Mouse (Mus musculus) heart, embryonic 15.5 days (tissue): ENCODE measurements around the gene Depdc5. TPM values are rescaled to one million over a fixed set of nuclear protein-coding genes. Genes with fewer than 3 reads are reported as not detected.
"Not testable (repeated sequence)": the region's sequence is repeated elsewhere in the genome, so short reads cannot be mapped to it uniquely, and the experiment has no call there.

ENCODE experiments used
- ATAC-seq: fragments of 200-750 bp; cut with Nextera tagmentation; replicated peaks from 2 replicates; pipeline ENCODE4 v1.8.0; 2017; ENCODE audit warnings: low read depth, moderate TSS enrichment; ENCODE audit not compliant: insufficient number of reproducible peaks, insufficient read depth, low FRiP score
- H3K27ac ChIP-seq: fragments of 300-500 bp; sonication (generic); 2 replicates; pipeline ENCODE4 v1.5.1; 2015; ENCODE audit warnings: mild to moderate bottlenecking, inconsistent platforms
- H3K27me3 ChIP-seq: fragments of 300-500 bp; sonication (generic); 2 replicates; pipeline ENCODE4 v1.6.1; 2015; ENCODE audit warnings: inconsistent platforms
- H3K36me3 ChIP-seq: fragments of 300-500 bp; sonication (generic); 2 replicates; pipeline ENCODE4 v1.6.1; 2015; ENCODE audit warnings: mild to moderate bottlenecking, inconsistent platforms
- H3K4me1 ChIP-seq: fragments of 300-500 bp; sonication (generic); replicated peaks from 2 replicates; pipeline ENCODE4 v1.6.1; 2015; ENCODE audit warnings: inconsistent platforms
- H3K4me2 ChIP-seq: fragments of 300-500 bp; sonication (generic); 2 replicates; pipeline ENCODE4 v1.6.1; 2015; ENCODE audit warnings: inconsistent platforms, mild to moderate bottlenecking, moderate library complexity
- H3K4me3 ChIP-seq: fragments of 300-500 bp; sonication (generic); 2 replicates; pipeline ENCODE4 v1.5.1; 2015; ENCODE audit warnings: mild to moderate bottlenecking, inconsistent platforms
- H3K9ac ChIP-seq: fragments of 300-500 bp; sonication (generic); 2 replicates; pipeline ENCODE4 v1.6.1; 2015; ENCODE audit warnings: mild to moderate bottlenecking, inconsistent platforms
- H3K9me3 ChIP-seq: fragments of 300-500 bp; sonication (generic); replicated peaks from 2 replicates; pipeline ENCODE4 v1.6.1; 2016; ENCODE audit warnings: inconsistent platforms
- WGBS: fragments of 180-500 bp; shearing (Covaris S2); methylation state at CpG from one replicate; pipeline ENCODE4 v1.1.7; 2015; ENCODE audit warnings: mixed read lengths; 5-methylcytosine and 5-hydroxymethylcytosine counted together
- polyA plus RNA-seq: library from polyadenylated mRNA; unstranded; fragments of >200 nt; fragmentation: Nextera tagmentation; extraction: Ambion mirVana; gene quantifications from 2 replicates; pipeline ENCODE4 v1.2.1, GENCODE M21; 2015

The Depdc5 gene
- polyA plus RNA-seq, 1 experiment from 2014 or later = 16.1 TPM

DNA sequence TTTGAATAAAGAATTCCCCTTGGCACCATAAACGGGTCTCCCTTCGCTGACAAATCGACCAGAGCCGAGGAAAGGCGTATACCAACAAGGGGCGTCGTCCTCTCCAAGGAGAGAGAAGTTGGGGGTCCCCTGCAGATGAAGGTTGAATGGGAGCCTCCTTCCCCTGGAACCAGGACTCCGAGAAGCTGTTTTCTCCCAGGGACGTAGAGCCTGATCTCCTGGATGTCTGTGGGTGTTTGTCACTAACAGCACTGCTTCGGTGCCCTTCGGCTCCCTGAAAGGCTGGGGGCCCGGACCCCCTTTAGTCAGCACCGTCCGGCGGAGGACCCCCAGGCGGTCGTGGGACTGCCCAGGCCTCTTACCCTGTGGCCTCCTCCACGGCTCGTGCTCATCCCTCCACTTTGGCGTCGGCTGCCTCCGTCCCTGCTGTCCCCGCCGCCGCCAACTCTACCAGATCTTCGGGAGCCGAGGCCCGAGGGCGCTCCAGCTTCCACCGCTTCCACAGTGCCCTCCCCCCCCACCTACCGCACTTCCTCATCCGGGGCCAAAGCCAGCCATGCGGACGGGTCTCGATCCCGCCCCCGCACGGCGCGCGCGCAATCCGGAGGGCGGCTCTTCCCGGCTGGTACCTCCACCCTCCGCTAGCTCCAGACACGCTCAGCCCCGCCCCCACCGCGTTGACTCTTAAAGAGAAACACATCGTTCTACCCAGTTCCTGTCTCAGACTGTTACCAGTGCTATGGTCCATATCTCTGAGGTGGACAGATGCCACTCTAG is 9.6 kb upstream of the Depdc5 start, which contains the start of gene Prr14l:
Gene Prr14l, minus strand, starts transcription at position 526 of the 777 bp plus-strand sequence.
- WGBS = under 1% methylated on average over 49 of the region's 51 CpGs
- H3K9me3 ChIP-seq = no peaks in the 10 kb centered on the region
- peak within 1 kb of the TSS; percentile 96 for H3K4me3 ChIP-seq
- H3K4me1 ChIP-seq = peaks cover 19% of the 10 kb centered on the region
- no peaks in the 10 kb centered on the region for H3K27me3 ChIP-seq
- H3K4me2 ChIP-seq = peak within 1 kb of the TSS; percentile 77
- H3K36me3 ChIP-seq = peaks cover 4% of the 10 kb centered on the region
- H3K9ac ChIP-seq = peak within 1 kb of the TSS; percentile 99
- ATAC-seq = peak; percentile 97
- H3K27ac ChIP-seq = peak within 1 kb of the TSS; percentile 91

DNA sequence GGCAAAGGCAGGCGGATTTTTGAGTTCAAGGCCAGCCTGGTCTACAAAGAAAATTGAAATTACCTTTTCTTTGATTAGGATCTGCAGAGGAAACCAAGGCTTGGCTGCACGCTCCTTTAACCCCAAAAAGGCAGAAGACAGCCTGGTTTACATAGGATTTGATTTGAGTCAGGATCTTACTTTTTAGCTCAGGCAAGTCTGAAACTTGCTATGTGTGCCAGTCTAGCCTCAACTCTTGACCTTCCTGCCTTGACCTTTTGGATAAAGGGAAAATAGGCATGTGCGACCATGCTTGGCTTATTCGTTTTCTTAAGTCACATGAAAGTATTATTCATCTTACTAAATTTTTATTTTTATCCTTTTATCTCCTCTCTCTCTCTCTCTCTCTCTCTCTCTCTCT is 8.7 kb upstream of the Depdc5 start:
- Histone ChIP-seq H3K4me1 (peaks cover 19% of the 10 kb centered on the region), H3K27me3 (no peaks in the 10 kb centered on the region), H3K4me2 (no peak overlapping the region), H3K9me3 (no peaks in the 10 kb centered on the region), H3K27ac (peak overlapping the region; percentile 41), H3K36me3 (peaks cover 4% of the 10 kb centered on the region), H3K4me3 (no peak overlapping the region), H3K9ac (no peak overlapping the region)
- 84% methylated on average over 4 of the region's 4 CpGs for WGBS
- no peak for ATAC-seq

DNA sequence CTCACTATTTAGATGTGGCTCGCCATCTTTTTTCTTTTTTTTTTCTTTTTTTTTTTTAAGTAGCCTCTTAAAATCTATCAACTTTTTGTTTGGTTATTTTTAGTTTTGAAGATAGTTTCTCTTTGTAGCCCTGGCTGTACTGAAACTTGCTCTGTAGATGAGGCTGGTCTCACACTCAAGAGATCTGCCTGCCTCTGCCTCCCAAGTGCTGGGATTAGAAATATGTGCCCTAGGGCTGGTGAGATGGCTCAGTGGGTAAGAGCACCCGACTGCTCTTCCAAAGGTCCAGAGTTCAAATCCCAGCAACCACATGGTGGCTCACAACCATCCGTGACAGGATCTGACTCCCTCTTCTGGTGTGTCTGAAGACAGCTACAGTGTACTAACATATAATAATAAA is 8.2 kb upstream of the Depdc5 start:
- not testable (repeated sequence) for H3K4me2 ChIP-seq, H3K4me3 ChIP-seq, H3K27ac ChIP-seq, H3K27me3 ChIP-seq, H3K36me3 ChIP-seq, H3K9me3 ChIP-seq, ATAC-seq, H3K9ac ChIP-seq
- 97% methylated on average over 3 of the region's 3 CpGs for WGBS
- peaks cover 19% of the 10 kb centered on the region for H3K4me1 ChIP-seq

- no peak for ATAC-seq
- H3K9me3 ChIP-seq = no peaks in the 10 kb centered on the region
- WGBS = 4% methylated on average over 6 of the region's 6 CpGs
- peak overlapping the region; percentile 54 for H3K9ac ChIP-seq
- H3K4me2 ChIP-seq = peak overlapping the region; percentile 65
- peaks cover 5% of the 10 kb centered on the region; the same call in 1 of the 2 replicates for H3K4me1 ChIP-seq
- H3K36me3 ChIP-seq = no peaks in the 10 kb centered on the region
- no peak overlapping the region for H3K27ac ChIP-seq
- no peaks in the 10 kb centered on the region for H3K27me3 ChIP-seq
- H3K4me3 ChIP-seq = peak overlapping the region; percentile 57
Observed at GRCm38 (mm10) chr5:32857781-32858220, 5.7 kb upstream of the Depdc5 start.

- H3K4me2 ChIP-seq = no peak overlapping the region
- H3K9ac ChIP-seq = no peak overlapping the region
- no peaks in the 10 kb centered on the region for H3K9me3 ChIP-seq
- no peak overlapping the region for H3K27ac ChIP-seq
- 86% methylated on average over 1 of the region's 1 CpGs for WGBS
- no peaks in the 10 kb centered on the region for H3K27me3 ChIP-seq
- H3K4me3 ChIP-seq = no peak overlapping the region
- H3K4me1 ChIP-seq = peaks cover 6% of the 10 kb centered on the region
- H3K36me3 ChIP-seq = no peaks in the 10 kb centered on the region
- ATAC-seq = no peak
Observed at GRCm38 (mm10) chr5:32861082-32861481, 2.4 kb upstream of the Depdc5 start.

GRCm38 (mm10) chr5:32862469-32863132 is 900 bp upstream of the Depdc5 start:
- no peak overlapping the region for H3K27ac ChIP-seq
- ATAC-seq = no peak
- 65% methylated on average over 6 of the region's 6 CpGs for WGBS

GRCm38 (mm10) chr5:32869389-32870024 is 6.0 kb downstream of the Depdc5 start:
- H3K9ac ChIP-seq = no peak overlapping the region
- WGBS = 97% methylated on average over 5 of the region's 5 CpGs
- no peaks in the 10 kb centered on the region for H3K27me3 ChIP-seq
- no peak overlapping the region for H3K27ac ChIP-seq
- no peak for ATAC-seq
- no peak overlapping the region for H3K4me3 ChIP-seq
- peaks cover under 1% of the 10 kb centered on the region for H3K4me1 ChIP-seq
- no peaks in the 10 kb centered on the region for H3K9me3 ChIP-seq
- H3K4me2 ChIP-seq = no peak overlapping the region
- H3K36me3 ChIP-seq = peaks cover 47% of the 10 kb centered on the region

More at GRCm38 (mm10) chr5:32862469-32863132, 900 bp upstream of the Depdc5 start:
- Histone ChIP-seq H3K4me2 (peak overlapping the region; percentile 81; the same call in 1 of the 2 replicates), H3K9me3 (no peaks in the 10 kb centered on the region), H3K4me1 (peaks cover 6% of the 10 kb centered on the region), H3K27me3 (no peaks in the 10 kb centered on the region), H3K4me3 (no peak overlapping the region), H3K36me3 (peaks cover 5% of the 10 kb centered on the region; the same call in 1 of the 2 replicates), H3K9ac (no peak overlapping the region)

- ATAC-seq = no peak
Observed at GRCm38 (mm10) chr5:32872346-32872745, 8.8 kb downstream of the Depdc5 start.

GRCm38 (mm10) chr5:32886739-32887138 is 23.2 kb downstream of the Depdc5 start:
- ATAC-seq = no peak
- peaks cover 47% of the 10 kb centered on the region for H3K36me3 ChIP-seq
- 62% methylated on average over 3 of the region's 3 CpGs for WGBS

More at GRCm38 (mm10) chr5:32872346-32872745, 8.8 kb downstream of the Depdc5 start:
- Histone ChIP-seq H3K36me3 (peaks cover 59% of the 10 kb centered on the region), H3K4me1 (no peaks in the 10 kb centered on the region), H3K9me3 (no peaks in the 10 kb centered on the region), H3K27ac (no peak overlapping the region), H3K4me2 (no peak overlapping the region), H3K4me3 (no peak overlapping the region), H3K9ac (no peak overlapping the region), H3K27me3 (no peaks in the 10 kb centered on the region)
- 91% methylated on average over 5 of the region's 5 CpGs for WGBS

GRCm38 (mm10) chr5:32907496-32907895 is 44.0 kb downstream of the Depdc5 start:
- H3K27ac ChIP-seq = no peak overlapping the region
- peaks cover 43% of the 10 kb centered on the region for H3K36me3 ChIP-seq
- no peaks in the 10 kb centered on the region for H3K4me1 ChIP-seq
- no peaks in the 10 kb centered on the region for H3K9me3 ChIP-seq
- no peak overlapping the region for H3K4me2 ChIP-seq
- no peak overlapping the region for H3K9ac ChIP-seq
- H3K27me3 ChIP-seq = no peaks in the 10 kb centered on the region
- no peak for ATAC-seq
- no peak overlapping the region for H3K4me3 ChIP-seq
- WGBS = 74% methylated on average over 1 of the region's 1 CpGs

More at GRCm38 (mm10) chr5:32886739-32887138, 23.2 kb downstream of the Depdc5 start:
- Histone ChIP-seq H3K4me1 (no peaks in the 10 kb centered on the region), H3K9ac (no peak overlapping the region), H3K27me3 (no peaks in the 10 kb centered on the region), H3K27ac (no peak overlapping the region), H3K4me3 (no peak overlapping the region), H3K9me3 (no peaks in the 10 kb centered on the region), H3K4me2 (no peak overlapping the region)

GRCm38 (mm10) chr5:32914071-32914470 is 50.6 kb downstream of the Depdc5 start:
- Histone ChIP-seq H3K9ac (no peak overlapping the region), H3K4me2 (no peak overlapping the region), H3K9me3 (no peaks in the 10 kb centered on the region), H3K27me3 (no peaks in the 10 kb centered on the region), H3K4me3 (no peak overlapping the region), H3K4me1 (no peaks in the 10 kb centered on the region), H3K27ac (no peak overlapping the region), H3K36me3 (peaks cover 39% of the 10 kb centered on the region)
- ATAC-seq = no peak
- WGBS = 82% methylated on average over 3 of the region's 3 CpGs
